Mouse (Mus musculus) lung, postnatal 25 days (tissue): ENCODE measurements at regions not wholly inside any gene's neighbourhood (a gene's known extent, or its start where the extent isn't known, plus 50 kb on each side); places are given as distances from the start of the nearest gene placed in this dataset.

Experiments used
- DNase-seq: peaks from one replicate; pipeline ENCODE4 v3.0.0; 2022; ENCODE audit warnings: low spot score

DNA sequence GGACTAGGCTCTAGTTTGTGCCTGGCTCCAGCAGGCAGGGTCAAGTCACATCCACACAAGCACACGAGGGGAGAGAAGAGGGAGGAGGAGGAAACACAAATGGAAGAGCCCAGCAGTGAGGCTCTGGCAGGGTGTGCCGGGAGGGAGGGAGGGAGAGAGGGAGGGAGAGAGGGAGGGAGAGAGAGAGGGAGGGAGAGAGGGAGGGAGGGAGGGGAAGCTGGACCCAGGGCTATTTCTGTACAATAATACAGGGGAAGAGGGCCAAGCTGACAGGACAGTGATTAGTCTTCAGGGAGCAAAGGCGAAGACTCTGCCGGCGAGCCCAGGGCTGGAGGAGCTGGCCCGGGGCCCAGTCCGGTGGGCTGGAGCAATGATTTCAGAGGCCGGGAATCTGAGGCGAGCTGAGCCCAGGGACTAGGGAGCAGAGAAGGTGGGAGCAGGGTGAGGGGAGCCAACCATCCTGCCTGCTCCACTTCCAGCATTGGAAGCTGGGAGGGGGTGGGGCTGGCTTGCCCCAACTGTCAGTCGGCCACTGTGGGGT is 155.6 kb downstream of the Efnb1 start:
- no peak for DNase-seq

DNA sequence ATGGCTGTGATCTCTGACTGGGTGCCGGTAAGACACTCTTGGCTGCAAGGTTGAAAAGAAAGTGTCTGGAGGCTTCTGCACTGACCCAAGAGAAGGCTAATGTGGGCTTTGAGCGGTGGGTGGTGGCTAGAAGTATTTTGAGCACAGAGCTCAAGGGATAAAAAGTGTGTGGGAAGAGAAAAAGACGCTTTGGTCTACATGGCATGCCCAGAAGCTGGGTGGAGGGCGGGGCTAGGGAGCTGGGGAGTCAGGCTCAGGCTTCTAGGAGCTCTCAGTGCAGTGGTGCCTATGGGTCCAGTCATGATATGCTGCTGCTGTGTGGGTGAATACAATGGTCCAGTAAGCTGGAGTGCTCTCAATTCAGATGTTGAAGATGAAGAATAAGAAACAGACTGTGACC is 152.1 kb downstream of the Efnb1 start:
- DNase-seq, result no peak

DNA sequence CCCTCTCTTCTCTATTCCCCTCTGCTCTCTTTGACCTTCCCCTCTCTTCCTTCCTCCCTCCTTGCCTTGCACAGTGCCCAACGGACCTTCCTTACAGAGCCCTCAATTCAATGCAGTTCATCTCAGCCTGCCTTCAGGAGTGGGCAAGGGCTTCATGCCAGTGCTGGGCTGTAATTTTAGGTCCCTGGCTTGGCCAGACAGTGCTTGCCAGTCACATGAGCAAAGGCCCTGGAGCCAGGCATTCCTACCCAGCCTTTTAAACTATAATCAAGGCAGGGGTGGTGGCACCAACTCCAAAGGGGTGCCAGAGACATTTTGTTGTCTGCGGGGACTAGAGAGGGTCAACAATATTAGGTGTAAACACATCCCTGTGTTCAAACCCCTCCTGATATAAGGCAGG is 150.9 kb downstream of the Efnb1 start:
- no peak for DNase-seq

DNA sequence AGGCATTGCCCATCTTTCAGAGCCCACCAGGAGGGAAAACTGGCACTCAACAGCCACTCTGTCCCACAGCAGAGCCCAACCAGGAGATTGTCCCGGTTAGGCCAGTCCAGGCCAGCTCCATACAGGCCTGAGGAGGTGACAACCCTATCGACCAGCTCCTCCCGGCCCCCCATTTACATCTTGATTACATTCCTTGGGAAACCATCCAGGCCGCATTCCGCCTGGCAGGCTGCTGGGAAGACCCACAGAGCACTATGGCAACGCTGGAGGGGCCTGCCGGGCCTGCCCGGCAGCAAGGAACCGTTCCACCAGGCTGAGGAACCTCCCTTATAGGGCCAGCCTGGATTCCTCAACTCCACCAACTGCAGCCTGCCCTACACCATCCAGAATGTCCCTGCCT is 149.7 kb downstream of the Efnb1 start:
- no peak for DNase-seq

DNA sequence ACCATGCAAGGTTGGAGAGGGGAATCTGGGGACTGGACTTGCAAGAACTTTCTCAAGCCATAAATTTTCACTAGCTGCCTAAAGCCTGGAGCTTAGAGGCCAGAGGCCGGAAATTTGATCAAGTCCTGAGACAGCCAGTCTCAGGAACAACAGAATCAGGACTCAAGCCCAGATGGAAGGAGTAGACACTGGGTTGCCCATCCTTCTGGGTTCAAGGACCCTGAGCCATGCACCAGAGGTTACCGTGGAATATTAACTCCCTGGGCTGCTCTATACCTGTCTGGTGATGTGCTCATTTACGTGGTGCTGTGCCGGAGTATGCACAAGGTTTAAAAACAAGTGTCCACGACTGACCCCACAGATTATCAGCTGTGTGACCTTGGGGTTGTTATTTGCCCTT is 145.1 kb downstream of the Efnb1 start:
- no peak for DNase-seq

DNA sequence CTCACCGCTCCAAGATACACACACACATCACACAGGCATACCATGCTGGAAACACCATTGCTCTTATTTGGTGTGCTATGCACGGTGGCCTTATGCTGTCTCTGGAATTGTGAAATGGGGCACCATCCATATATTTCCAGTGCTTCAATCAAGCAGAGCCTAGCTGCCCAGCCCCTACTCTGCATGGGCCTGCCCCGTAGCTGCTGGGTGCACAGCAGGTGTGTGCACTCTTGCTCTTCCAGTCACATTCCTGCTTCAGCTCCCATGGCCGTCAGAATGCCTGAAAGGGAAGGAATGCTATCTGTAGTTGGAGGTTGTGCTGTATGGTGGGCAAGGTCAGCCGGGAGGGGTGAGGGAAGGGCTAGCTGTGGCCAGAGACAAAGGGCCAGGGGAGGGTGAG is 144.6 kb downstream of the Efnb1 start:
- no peak for DNase-seq

DNA sequence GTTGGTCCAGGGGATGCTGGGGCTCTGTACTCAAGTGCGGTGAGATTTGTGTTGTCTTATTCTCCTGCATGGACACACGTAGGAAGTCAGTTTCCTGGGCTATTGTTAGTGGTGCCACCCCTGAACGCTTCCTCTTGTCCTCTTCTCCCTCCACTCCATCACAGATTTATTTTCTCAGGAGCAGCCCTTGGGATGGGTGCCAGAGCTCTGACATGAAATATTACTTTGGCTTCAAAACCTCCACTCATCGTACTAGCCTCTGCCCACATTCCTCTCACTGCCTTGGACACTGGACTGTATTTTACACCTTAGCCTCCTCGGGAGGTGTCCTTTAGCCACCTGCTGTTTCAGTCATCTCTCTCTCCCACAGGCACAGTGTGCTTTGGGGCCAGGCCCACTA is 139.6 kb downstream of the Efnb1 start:
- no peak for DNase-seq

DNA sequence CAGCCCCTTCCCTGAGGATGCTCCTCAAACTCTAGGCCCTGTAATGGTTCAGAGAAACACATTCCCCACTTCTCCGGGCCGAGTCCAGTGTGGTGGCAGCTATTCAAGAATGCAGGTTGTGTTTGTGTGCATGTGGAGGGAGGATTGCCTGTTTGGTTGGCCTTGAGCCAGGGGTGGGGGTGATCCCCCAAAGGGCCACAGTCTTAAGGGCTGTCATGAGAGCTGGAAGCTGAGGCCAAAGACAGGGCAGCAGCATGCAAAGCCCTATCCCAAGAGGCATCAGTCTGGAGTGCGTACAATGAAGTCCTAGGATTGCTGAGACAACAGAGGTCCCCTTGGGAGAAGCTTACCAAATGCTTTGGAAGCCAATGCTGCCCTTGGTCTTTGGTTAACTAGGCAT is 136.0 kb downstream of the Efnb1 start:
- DNase-seq, result no peak

DNA sequence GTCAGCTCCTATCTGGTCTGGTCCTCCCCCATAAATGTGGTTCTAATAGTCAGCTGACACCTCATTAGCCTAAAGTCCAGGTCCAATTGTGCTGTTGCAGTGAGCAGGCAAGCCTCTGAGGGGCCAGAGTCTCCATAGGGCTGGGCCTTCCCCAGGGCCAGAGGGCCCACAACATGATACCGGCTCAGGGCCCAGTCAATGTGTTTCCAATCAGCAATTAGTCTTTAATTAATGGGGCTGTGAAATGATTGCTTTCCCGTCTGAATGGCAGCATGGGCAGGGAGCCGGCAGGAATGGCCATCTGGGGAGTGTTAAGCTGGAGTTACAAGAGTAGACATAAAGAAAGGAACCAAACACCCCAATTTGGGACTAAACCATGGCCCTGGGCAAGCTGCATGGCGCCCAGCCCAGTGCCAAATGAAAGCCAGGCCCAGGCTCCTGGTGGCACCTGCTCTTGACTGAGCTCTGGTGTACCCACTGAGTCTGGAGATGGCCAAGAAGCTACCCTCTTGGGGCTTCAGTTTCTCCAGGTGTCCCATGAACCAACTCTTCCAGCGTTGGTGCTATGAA is 113.2 kb downstream of the Efnb1 start:
- DNase-seq, result no peak

DNA sequence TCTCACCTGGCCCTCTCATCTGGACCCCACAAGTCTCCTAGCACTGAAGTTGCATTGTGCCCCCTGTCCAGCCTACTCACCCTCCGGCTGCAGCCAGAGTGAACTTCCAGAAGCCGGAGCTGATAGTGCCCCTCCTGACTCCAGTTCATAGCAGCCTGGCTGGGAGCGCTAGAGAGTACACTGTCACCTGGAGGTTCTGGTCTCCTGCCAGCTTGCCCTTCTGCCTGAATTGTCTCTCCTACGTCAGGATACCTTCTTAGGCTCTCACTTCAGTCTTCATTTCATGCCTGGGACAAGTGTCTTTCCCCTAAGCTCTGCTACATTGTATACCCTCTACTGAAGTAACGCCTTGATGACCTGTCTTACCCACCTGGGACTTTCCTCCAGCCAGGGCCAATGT is 112.3 kb downstream of the Efnb1 start:
- DNase-seq, result no peak

DNA sequence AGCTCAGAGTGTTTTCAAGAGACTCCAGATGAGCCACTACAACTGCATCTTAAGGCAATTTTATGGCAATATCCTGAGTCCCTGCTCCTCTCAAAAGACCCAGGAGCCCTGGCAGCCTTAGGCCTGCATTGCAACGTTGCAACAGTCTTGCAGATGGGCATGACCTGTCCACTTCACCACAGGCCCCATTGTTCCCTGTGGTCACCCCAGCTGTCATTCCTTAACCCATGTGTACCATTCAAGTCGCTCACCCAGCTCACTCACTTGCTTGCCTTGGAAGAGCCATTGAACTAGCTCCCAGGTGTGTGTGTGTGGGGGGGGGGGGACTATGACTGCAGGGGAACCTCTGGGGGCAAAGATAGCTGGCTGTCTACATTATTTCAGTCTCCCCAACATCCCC is 110.8 kb downstream of the Efnb1 start:
- no peak for DNase-seq

DNA sequence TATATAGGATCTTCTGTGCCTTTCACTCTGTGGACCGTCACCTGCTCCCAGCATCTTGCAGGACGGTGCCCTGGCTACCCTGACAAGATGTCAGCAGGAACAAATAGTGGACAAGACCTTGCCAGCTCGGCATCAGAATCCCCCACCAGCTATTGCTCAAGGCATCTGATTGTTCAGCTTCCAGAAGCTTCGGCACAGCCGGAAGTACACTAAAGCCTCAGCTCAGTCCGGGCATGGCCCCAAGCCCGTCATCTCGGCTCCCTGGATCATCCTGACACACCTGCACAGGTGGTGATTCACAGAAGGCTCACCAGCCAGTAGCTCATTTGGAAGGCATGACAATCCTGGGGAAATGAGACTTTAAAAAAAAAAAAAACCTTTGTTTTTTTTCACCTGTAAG is 110.1 kb downstream of the Efnb1 start:
- no peak for DNase-seq

DNA sequence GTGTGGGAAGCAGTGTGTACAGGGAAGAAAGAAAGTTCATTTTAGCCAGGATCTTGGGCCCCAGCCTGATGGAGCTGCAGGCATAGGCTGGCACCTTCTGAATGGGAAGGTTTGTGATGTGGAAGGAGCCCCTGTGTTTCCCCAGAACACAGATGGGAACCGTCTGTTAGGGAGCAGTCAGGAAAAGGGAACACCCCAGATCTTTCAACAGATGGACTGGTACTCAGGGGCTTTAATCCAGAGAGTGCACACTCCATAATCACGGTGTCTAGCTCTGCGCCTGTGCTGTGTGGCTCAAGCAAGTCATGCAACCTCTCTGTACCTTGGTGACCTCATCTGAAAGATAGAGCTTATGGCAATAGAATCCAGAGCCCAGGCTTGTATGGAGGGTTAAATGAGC is 109.6 kb downstream of the Efnb1 start:
- DNase-seq, result no peak

DNA sequence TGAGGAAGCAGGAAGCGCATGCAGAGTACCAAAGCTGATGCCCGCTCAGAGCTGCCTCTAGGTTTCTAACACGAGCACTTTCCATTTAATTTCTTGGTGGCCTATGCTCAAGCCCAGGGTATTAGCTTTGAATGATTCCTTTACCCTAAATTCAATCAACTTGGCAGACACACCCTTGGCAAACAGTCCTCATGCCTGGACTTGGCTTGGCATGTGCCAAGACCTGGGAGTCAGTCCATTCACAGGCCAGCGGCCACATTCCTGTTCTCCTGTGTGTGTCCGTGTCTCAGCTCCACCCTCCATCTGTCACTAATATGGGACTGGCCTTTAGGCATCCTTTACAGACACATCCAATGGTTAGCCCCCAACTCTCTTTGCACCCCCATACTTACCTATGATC is 107.3 kb downstream of the Efnb1 start:
- DNase-seq, result no peak

DNA sequence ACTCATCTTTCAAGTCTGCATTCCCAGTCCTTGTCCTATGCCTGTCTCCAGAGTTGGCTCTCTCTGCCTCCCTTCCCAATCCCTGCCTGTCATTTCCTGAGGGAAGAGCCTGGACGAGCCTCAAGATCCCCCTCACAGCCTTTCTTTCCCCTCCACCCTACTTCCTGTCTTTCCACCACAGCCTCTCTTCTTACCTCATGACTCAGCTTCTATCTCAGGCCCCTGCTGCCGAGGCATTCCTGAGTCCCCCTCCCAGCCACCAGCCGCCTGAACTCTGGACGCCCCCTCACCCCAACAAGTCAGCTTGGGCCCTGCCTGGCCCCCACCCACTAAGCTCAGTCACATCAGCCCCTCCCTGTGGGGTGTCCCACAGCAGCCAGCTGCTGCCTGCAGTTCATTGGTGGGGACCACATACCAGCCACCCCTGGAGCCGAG is 105.8 kb downstream of the Efnb1 start:
- DNase-seq, result no peak

DNA sequence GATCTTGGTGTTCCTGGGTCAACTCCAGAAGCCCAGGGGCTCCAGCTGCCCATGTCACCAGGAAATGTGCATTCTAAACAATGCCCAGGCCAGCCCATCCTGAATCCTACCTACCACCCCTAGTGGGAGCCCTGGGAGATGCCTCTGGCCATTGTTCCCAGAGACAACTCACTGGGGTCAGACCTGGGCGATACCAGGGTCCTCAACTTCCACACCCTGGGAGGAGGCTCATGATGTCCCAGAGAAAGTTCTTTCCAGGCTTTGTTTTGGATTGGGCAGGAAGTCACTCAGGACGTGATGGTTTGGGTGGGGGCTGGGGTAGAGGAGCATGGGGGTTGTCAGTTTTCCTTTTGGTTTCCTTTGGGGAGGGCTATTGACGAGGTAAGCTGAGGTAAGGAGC is 97.1 kb downstream of the Efnb1 start:
- DNase-seq, result peak; percentile 81

DNA sequence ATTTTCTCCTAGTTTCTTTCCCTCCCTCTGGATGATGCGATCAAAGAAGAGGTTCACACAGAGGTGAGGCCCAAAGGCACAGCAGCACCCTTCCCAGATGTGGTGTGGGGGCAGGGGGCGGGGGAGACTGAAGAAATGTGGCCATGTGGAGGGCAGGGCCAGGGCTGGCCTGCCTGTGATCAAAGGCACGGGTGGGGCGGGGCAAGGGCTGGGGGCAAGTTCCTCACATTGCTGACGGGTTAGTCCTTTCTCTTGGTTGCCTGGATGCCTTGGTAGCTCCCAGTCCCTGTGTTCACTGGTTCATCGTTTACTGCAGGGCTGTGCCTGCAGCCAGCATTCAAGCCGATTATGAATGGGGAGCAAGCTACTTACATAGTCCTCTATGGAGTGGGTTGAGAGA is 96.4 kb downstream of the Efnb1 start:
- no peak for DNase-seq

DNA sequence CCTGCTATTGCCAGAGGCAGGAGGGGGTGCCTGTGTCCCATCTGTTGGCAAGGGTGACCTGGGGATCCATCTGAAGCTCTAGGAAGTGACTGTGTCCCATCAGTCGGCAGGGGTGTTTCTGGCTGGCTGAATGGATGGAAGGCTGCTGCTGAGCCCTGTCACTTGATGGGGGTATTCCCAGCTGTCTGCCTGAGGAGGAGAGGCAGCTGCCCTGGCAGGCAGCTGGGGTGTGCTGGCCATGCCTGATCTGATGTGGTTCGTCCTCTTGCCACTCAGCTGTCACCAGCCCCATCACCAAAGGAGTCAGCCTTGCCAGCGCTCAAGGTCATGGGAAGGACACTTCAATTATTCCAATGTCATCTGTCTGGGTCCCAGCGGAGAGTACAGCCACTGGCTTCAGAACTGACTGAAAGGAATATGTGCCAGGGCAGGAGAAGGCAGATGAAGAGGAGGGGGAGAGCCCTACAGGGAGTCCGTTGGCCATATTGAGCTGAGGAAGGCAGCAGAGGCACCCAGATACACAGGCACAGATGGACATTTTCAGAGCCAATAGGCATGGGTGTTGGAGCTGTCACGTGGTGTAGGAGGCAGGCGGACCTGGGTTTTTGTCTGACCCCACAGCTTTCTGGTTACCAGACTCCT is 89.3 kb downstream of the Efnb1 start:
- no peak for DNase-seq

DNA sequence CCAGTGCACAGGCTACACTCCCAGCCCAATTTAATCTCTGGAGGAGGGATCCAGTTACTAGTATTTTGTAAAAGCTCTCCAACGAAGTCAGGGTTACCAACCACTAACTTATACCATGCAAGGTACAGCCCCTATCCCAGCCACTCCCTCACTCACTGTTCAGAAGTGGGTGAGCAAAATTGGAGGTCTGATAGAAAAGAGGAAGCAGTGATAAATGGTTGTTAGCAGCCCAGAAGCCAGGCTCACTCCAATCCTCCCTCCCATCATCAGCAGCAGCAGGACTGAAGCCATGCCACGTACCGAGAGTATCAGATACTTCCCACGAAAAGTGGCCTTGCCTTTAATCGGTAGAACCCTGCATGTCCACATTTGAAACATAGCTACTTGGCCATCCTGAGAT is 86.1 kb downstream of the Efnb1 start:
- DNase-seq, result no peak

DNA sequence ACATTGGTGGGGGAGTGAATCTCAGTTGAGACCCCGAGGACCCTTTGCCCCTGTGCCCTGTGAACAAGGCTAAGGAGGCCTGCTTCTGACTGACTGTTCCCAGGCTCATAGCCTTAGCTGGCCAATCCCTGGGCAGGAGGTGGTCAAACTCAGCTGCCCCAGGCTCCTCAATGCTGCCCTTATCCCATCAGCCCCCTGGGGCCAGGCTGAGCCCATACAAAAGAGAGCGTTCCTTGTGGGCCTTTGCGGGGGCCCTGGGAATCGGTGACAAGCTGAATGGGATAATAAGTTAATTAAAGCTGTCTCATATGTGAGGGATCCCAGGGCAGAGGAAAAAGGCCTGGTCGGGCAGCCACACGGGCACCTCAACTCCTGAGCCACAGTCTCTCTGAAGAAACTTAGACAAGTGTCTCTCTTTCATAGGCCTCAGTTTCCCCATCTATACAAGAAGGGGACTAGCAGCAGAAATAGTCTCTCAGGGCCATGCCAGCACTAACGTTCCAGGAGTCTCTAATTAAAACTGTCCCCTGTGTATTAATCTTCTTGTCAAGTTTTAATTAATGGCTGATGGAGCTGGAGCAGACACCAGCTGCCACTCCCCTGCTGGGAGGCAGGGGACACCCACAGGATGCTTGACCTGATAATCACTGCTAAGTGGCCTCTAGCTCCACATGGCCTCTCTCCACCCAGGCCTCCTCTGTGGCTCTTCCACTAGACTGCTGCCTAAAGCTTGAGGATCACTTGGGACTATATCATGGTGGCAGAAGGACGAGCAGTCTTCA is 84.9 kb downstream of the Efnb1 start:
- DNase-seq, result no peak

DNA sequence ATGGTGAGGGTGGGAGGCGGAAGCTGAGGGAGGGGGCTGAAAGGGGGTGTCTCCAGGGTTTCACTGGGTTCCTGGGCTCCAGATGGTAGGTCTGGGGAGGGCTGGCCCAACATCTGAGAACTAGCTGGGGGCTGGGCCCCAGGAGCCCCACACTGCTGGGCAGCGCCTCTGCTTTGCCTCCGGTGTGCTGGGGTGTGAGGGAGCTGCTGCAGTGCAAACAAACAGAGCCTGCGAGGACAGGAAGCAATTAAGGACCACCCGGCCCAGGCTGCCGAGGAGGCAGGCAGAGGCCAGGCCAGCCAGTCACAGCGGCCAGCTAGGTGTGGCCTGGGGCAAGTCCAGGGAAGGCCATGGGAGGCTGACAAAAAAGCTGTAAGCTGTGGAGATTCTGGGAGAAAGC is 82.3 kb downstream of the Efnb1 start:
- no peak for DNase-seq

DNA sequence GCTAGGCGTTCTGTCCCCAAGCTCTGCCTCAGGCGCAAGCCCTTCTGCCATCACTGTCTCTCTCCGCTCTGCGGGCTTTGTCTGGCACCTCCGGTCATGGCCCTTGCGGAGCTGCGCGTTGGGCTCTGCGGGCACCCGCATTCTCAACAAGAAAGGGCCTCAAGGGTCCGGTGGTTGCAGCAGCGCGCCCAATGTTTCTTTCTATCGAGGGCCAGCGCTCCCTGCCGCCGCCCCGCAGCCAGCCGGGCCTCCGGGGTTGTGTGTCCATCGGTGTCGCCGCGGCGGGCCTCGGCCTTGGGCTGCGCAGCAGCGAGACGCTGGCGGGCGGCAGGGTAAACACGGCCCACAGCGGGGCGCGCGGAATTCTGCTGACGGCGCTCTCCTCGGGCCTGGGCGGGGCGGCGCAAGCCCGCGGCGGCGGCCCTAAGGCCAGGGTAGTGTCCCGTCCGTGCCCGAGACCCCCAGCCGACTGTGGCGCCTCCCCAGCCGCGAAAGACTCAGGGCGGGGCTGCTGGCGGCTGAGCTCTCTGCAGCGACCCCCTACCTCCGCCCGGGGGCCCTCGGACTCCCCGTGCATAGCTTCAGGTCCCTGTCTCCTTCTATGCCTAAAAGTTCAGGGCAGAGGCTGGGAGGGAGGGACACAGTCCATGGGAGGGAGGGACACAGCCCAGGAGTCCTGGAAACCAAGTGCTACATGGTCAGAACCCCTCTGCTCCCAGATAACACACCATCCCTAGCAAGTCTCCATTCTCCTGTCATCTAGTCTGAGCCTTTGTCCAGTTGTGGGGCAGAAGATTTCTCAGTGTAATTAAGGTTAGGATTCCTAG is 80.9 kb downstream of the Efnb1 start:
- peak; percentile 35 for DNase-seq

DNA sequence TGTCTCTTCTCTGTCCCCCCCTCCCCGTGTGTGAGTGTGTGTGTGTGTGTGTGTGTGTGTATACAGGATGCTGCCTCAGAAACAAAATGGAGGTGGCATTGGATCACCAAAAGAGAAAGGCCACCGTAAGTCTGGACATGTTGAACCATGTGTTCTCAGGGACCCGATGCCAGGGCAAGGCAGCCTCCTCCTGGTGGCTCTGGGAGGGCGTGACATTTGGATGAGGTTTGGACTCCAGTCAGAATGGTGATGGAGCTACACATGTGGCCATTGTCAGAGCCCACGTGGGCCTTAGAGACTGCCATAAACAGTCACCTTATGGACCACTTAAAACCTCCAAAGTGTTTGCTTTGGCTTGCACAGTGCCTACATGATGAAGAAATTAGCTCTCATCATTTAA is 80.0 kb downstream of the Efnb1 start:
- no peak for DNase-seq
